Mouse (Mus musculus) left cerebral cortex, adult 2 months (tissue): ENCODE results near the gene Podxl2. TPM values are rescaled to one million over a fixed set of nuclear protein-coding genes. Genes with fewer than 3 reads are reported as not detected.

Experiments used
- DNase-seq, 2 experiments: peaks; one replicate each; pipeline ENCODE4 v3.0.0; 2021 to 2022; ENCODE audit warnings: low spot score in 2 of 2, mixed read lengths in 1 of 2; ENCODE audit errors: extremely low spot score in 1 of 2
- H3K27ac ChIP-seq: fragments of 200-600 bp; 2 replicates; pipeline ENCODE4 v1.8.1; 2022
- H3K4me3 ChIP-seq: fragments of 200-600 bp; 2 replicates; pipeline ENCODE4 v1.8.1; 2022
- CTCF ChIP-seq: fragments of 200-600 bp; IDR thresholded peaks from 2 replicates; pipeline ENCODE4 v1.8.1; 2022; ENCODE audit warnings: antibody characterized with exemption, mild to moderate bottlenecking, moderate library complexity
- intact Hi-C: fragments of 180-260 bp; cut with DNase I; formaldehyde crosslinking; loops from one replicate; pipeline ENCODE4 v1.15.1; 2025
- total RNA-seq, 2 experiments: library from RNA; stranded (reverse); gene quantifications; 2 replicates each; pipeline ENCODE4 v1.2.3; 2021

Gene Podxl2
- total RNA-seq, 2 experiments from 2014 or later = 196 to 201 TPM

DNA sequence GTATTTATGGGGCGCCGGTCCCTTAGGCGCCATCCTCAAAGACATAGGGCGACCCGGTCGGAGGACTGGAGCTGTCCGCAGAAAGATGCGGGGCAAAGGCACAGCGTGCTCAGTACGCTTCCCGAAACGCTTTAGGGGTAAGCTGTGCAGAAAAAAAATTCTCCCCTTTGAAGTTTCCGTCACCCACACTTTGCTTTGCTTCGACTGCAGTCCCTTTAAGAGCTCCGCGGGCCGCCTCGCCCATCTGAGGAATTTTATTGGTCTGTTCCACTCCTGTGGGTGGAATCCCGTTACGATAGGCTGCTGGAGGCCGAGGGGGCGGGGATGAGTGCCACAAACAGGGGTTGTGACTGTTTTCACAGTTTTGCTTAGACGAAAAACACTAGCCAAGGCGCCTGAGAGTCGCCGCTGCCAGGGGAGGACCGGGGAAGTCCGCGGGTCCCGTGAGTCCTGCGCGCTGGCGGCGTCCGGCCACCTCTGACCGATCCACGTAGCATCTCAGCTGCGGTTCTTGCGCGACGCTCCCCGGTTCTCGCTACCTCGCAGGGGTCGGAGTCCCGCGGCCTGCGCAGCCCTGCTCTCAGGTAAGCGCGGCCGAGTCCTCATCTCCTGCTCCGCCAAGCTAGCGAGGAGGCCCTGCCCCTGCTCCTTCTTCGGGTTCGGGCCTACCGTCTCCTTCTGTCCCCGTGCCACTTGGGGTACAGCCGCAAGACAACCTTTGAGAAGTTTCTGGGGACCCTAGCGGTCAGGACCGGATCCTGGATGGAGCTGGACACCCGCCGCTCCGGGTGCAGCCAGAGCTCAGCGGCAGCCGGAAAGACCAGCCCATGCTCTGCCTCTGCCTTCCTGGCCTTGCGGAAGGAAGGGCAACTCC, 27.3 kb upstream of the Podxl2 start, which contains the start of gene Tpra1:
TSS of gene Tpra1 (plus strand) at position 305 of the 874 bp plus-strand sequence.
- intact Hi-C loops = no loop called here
- TF ChIP-seq CTCF = peak; percentile 28
- DNase-seq = peak; percentile 89 to 92
- Histone ChIP-seq H3K4me3 (peak within 1 kb of the TSS; percentile 62), H3K27ac (peak within 1 kb of the TSS; percentile 82)

DNA sequence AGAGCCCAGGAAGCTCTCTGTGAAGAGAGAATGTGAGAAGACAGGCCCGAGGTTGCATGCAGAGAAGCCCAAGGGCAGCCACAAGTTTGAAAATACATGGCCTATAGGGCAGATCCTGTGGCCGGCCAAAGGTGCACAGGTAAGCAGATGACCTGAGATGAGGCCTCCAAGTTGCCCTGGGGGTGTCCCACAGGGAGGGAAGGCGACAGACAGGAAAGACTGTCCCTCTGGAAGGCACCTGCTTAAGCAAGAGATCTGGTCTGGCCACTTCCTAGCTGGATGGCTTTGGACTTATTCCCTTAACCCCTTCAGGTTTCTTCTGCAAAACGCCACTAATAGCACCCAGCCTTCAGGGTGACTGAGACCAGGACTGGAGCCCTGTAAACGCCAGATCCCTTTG, 26.6 kb upstream of the Podxl2 start:
- intact Hi-C loops = no loop called here
- no peak for TF ChIP-seq CTCF
- peak overlapping the region; percentile 62 for H3K4me3 ChIP-seq
- no peak for DNase-seq
- H3K27ac ChIP-seq = peak overlapping the region; percentile 54

DNA sequence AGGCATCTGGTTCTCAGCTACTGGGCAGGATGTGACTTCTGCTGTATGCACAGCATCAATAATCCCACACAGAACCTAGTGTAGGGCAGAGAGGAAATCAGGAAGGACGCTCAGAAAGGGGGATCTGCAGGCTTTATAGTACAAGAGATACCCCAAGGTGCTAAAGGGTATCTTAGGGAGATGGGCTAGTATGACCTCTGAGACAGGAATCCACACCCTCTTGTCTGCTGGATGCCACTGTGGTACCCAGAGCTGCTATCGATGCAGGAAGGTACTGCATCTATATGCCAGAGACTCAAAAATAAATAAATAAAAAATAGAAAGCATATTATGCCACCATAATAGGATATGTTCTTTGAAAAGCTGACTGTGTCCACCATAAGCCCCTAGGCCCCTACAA, 24.8 kb upstream of the Podxl2 start:
- intact Hi-C loops = no loop called here
- no peak for TF ChIP-seq CTCF
- DNase-seq = no peak
- Histone ChIP-seq H3K4me3 (no peak overlapping the region), H3K27ac (no peak overlapping the region)

DNA sequence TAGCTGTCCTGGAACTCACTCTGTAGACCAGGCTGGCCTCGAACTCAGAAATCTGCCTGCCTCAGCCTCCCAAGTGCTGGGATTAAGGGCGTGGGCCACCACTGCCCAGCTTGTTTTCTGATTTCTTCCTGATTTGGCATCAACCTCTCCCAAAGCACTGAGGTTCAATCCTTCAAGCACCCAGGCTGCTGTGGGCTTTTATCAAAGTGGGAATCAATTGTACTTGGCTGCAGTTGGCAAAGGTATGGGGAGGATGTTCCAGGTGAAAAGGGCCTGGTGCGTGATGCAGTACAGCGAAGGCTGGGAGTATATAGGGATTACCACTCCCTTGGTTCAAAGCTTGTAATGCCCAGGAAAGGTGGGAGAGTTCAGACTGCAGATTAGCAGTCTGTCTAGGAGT, 24.2 kb upstream of the Podxl2 start:
- no peak overlapping the region for H3K27ac ChIP-seq
- intact Hi-C loops = no loop called here
- TF ChIP-seq CTCF = no peak
- H3K4me3 ChIP-seq = peak overlapping the region; percentile 54
- no peak for DNase-seq

DNA sequence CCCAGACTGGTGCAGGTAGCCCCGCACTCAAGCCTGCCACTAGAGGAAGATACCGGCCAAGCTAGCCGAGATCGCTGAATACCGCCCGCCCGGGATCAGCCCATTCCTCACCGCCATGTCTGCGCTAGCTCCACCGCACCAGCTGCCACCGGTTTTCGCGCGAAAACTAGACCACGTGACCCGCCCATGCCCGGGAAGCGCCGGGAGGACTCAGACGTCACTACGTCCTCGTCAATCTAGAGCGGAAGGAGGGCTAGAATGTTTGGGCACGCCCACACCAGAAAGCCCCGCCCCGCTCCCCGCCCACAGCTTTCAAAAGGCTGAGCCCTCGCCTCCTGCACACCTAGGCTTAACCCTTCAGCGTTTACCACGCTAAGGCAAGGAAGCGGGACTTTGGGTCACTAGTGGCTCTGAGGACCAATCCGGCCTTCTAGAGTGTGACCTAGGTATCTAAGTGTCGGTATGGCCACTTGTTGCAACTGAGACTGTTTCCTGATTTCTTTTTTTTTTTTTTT, 23.7 kb upstream of the Podxl2 start, which contains the start of gene Mcm2:
TSS of gene Mcm2 (minus strand) at position 247 of the 515 bp plus-strand sequence.
- TF ChIP-seq CTCF = no peak
- peak; percentile 90 to 92 for DNase-seq
- Histone ChIP-seq H3K27ac (no peak within 1 kb of the TSS), H3K4me3 (peak within 1 kb of the TSS; percentile 54)
- intact Hi-C loops = no loop called here

DNA sequence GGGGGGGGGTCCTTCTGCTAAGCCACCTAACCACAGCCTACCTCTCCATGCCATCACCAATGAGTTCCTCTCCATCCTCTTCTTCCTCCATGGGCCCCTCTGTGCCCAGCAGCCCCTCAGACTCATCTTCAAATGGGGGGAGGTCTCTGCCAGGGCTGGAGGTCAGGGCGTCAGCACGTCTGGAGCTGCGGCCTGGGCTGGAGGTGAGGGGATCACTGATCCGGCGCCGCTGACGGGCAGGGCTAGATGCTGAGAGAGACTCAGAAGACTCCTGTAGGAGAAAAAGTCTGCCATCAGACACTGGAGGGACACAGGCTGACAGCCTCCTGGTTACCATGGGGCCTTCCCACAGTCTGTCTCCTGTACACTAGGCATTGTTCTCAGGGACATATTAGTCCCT, 22.4 kb upstream of the Podxl2 start:
- H3K27ac ChIP-seq = no peak overlapping the region
- no peak overlapping the region for H3K4me3 ChIP-seq
- TF ChIP-seq CTCF = no peak
- intact Hi-C loops = no loop called here
- DNase-seq = no peak

DNA sequence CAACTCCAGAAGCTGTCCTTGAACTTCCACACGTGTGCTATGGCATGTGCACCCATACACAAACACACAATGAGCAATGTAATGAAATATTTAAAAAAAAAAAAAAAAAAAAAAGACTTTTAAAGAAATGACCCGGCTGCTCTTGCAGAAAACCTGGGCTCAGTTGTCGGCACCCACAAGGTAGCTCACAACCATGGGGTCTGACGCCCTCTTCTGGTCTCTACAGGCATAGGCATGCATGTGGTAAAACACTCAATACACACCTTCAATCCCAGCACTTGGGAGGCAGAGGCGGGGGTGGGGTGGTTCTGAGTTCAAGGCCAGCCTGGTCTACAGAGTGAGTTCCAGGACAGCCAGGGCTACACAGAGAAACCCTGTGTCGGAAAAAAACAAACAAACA, 21.1 kb upstream of the Podxl2 start:
- TF ChIP-seq CTCF = no peak; the same call in 1 of the 2 replicates
- Histone ChIP-seq H3K27ac (no peak overlapping the region), H3K4me3 (no peak overlapping the region)
- DNase-seq = no peak
- intact Hi-C loops = no loop called here

DNA sequence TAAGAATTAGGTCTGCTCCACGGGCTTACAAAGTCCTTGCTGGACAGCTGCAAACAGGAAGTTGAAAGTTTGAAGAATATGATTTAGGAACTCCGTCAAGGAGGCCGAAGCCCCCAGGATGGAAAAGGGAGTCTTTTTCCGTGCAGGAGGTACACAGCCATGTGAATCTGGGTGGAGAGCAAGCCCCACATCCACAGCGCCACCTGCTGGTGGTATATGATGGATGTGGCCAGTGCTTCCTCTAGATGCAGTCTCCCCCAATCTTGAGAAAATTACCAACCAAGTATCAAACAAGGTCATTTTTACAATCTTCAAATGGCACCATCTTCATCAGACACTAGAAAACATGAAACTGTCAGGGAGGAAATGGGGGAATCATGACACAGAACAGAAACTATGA, 18.7 kb upstream of the Podxl2 start:
- intact Hi-C loops = loop anchor here (2.0 to 5.0 kb wide), 2 partner anchors 343 to 781 kb away; no protein-coding TSS in a partner anchor
- peak; percentile 86 for TF ChIP-seq CTCF
- no peak overlapping the region for H3K4me3 ChIP-seq
- DNase-seq = peak; percentile 55 to 71
- no peak overlapping the region for H3K27ac ChIP-seq

DNA sequence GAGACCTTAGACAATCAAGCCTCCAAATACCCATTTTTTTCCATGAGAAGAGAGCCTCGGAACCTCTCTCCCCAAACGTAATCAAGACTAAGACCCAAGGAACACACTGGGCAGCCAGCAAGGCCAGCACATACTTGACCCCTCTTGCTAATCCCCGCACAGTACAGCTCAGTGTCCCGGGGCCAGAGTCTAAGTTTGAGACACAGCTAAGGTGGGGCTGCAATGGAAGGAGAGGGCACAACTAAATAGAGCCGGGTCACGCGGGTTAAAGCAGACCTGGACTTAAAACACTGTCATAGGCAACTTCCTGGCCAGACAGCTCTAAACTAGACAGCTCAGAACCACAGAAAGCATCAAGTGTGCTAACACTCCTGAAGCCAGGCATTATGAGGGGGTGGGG, 16.0 kb upstream of the Podxl2 start:
- no peak for TF ChIP-seq CTCF
- intact Hi-C loops = loop anchor here (5.0 kb wide), 1 partner anchor 779 kb away; no protein-coding TSS in a partner anchor
- DNase-seq = no peak
- H3K4me3 ChIP-seq = no peak overlapping the region
- no peak overlapping the region for H3K27ac ChIP-seq

DNA sequence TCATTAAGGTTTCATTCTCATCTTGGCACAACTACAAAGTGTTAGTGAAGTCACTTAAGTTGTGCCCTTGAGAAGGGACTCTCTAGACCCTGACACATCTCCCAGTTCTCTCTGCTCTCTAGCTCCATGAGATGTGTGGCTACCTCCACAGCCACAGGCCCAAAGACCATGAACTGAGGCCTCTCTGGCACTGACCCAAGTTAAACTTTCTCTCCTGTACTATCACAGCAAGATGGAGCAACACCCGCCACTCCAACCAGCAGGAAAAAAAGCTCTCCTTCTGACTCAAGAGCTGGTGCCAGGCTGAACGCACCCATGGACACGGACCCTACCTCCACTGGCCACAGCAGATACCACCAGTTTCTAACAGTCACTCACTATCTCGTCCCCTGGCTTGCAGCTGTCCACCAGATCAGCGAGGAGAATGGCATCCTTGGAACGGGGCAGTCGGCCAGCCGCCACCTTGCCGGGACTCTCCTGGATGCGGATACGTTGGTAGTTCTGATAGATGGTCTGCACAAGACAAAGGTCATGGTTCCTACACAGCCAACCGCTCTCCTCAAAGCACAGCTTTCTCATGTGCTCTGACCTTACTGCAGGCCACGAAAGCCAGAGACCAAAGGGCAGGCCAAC, 14.7 kb upstream of the Podxl2 start:
- intact Hi-C loops = loop anchor here (5.0 kb wide), 1 partner anchor 777 kb away; no protein-coding TSS in a partner anchor
- no peak for TF ChIP-seq CTCF
- Histone ChIP-seq H3K4me3 (no peak overlapping the region), H3K27ac (no peak overlapping the region)
- no peak for DNase-seq

DNA sequence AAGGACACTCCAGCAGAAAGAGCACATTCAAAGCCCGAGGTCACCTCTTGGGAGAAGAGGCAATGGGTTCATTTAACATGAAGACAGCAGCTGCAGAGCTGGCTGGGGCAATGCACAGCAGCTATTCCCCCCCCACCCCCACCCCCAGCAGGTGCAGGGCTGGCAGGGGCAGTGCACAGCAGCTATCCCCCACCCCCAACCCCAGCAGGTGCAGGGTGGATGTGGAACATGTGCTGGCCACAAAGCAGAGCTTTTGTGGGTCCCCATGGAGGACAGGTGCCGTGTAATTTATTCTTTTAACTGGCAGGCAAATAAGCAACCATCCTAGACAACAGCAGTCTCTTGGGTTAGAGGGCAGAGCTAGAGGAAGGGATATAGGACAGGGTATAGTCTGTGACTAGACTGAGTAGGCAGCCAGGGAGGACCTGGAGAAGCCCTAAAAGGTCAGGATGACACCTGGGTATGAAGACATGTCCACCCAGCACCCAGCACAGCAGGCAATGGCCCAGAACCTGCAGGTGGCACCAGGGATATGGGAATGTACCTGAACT, 11.6 kb upstream of the Podxl2 start:
- Histone ChIP-seq H3K27ac (no peak overlapping the region), H3K4me3 (no peak overlapping the region)
- TF ChIP-seq CTCF = no peak
- intact Hi-C loops = no loop called here
- no peak for DNase-seq
